Mouse (Mus musculus): Measurements from ENCODE around the gene Rora. TPM values are rescaled to one million over a fixed set of nuclear protein-coding genes. Genes with fewer than 3 reads are reported as not detected.

Rora gene
- polyA plus RNA-seq, 1 experiment from 2014 or later, result 7.8 TPM

- Histone ChIP-seq H3K4me2 (replicated peaks) (no peak overlapping the region), H3K27me3 (no peaks in the 10 kb centered on the region), H3K36me3 (0 out of 2 replicates have a peak, but pooled peaks cover 7% of the 10 kb centered on the region), H3K9me3 (replicated peaks) (no peaks in the 10 kb centered on the region), H3K9ac (no peak overlapping the region), H3K27ac (no peak overlapping the region), H3K4me3 (no peak overlapping the region), H3K4me1 (peaks cover 23% of the 10 kb centered on the region)
- ATAC-seq (ENCODE audit: low FRiP score), result no peak
- 73% methylated on average over 10 of the region's 10 CpGs for WGBS
These were observed 781.6 kb downstream of the Rora start for GRCm38 (mm10) chr9:69435194-69435593.

- 0 out of 2 replicates have a peak, but pooled peaks cover 2% of the 10 kb centered on the region for H3K36me3 ChIP-seq
- H3K27me3 ChIP-seq, result no peaks in the 10 kb centered on the region
- no peaks in the 10 kb centered on the region for H3K9me3 ChIP-seq (replicated peaks)
- H3K9ac ChIP-seq, result no peak overlapping the region
- H3K27ac ChIP-seq, result no peak overlapping the region
- H3K4me3 ChIP-seq, result no peak overlapping the region
- peaks cover 21% of the 10 kb centered on the region for H3K4me1 ChIP-seq
- H3K4me2 ChIP-seq (replicated peaks), result no peak overlapping the region
- ATAC-seq (ENCODE audit: low FRiP score), result no peak
These were observed 782.1 kb downstream of the Rora start for GRCm38 (mm10) chr9:69435662-69436061.

Measured in hindbrain, embryonic 12.5 days (tissue).